ENCODE assay signal across 26 mouse cellular contexts in the genomic region with DNA sequence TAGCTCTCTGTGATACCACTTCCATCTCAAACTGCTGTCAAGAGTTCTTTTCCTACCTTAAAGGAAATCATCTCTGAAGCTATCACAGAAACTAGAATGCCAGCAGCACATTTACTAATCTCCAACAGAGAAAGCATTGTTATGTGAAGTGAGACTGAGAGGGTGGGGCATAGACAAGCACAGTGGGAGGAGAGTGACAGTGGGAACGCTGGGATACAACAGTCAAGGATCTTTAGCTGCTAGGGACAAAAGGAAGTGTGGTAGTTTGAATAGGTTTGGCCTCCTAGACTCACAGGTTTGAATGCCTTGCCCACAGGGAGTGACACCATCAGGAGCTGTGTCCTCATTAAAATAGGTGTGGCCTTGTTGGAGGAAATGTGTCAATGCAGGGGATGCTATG. TPM values are rescaled to one million over a fixed set of nuclear protein-coding genes. Genes with fewer than 3 reads are reported as not detected.
A peak's percentile ranks its signal among the peaks of the same experiment; 100 is the strongest.
DNase-seq lines count a peak whose midpoint lies in the region; ATAC-seq and TF ChIP-seq lines count a peak whose summit lies in the region.
"Had no signal": no experiment of that assay in that cellular context is flagged by ENCODE, and none has a peak within 500 bp of the region (broad histone marks: within the 10 kb centered on the region; RNA-seq: fewer than 3 reads in every experiment).

No protein-coding gene starts in this region.

- no peak for ATAC-seq in midbrain, embryonic 15.5 days (replicated peaks)
- ATAC-seq: forebrain, embryonic 14.5 days; forebrain, embryonic 16.5 days; Patski had no signal

- H3K36me3 ChIP-seq in kidney, adult 2 months (ENCODE audit: control insufficient read depth, insufficient read depth, low read length): peaks cover 24% of the 10 kb centered on the region
- peaks cover 37% of the 10 kb centered on the region for H3K36me3 ChIP-seq in midbrain, embryonic 15.5 days (replicated peaks)

- DNase-seq in ES-CJ7 (ENCODE audit: low read depth, low spot score): peak; percentile 99
- DNase-seq in R1 (ENCODE audit: low read depth, low spot score): peak; percentile 99
- peak; percentile 97 for DNase-seq in ZHBTc4 (ENCODE audit: low read depth, low spot score)
- no peak for DNase-seq in kidney, adult 2 months
- DNase-seq in urinary bladder, postnatal 14 days (ENCODE audit: low spot score): no peak
- no peak for DNase-seq in layer of hippocampus, adult 8-10 months (ENCODE audit: low spot score in 2 of 2)
- DNase-seq: adrenal gland, adult 2 months; adrenal gland, postnatal 10 days; adrenal gland, postnatal 25 days; cerebellum, adult 11 months; cerebellum, adult 18-20 months; cerebellum, adult 8-10 months; cerebellum, adult 9-11 months; cerebellum, postnatal 14 days; cerebellum, postnatal 36 days; embryo, embryonic 11 days had no signal

- H3K4me2 ChIP-seq in midbrain, embryonic 15.5 days: no peak overlapping the region
- H3K4me2 ChIP-seq: embryonic facial prominence, embryonic 13.5 days; embryonic facial prominence, embryonic 15.5 days; forebrain, embryonic 12.5 days had no signal

- no peaks in the 10 kb centered on the region for H3K27me3 ChIP-seq in kidney, adult 2 months (replicated peaks; ENCODE audit: control insufficient read depth, insufficient read depth, low read length)
- no peaks in the 10 kb centered on the region for H3K27me3 ChIP-seq in midbrain, embryonic 15.5 days (replicated peaks)
- H3K27me3 ChIP-seq: embryonic facial prominence, embryonic 13.5 days; embryonic facial prominence, embryonic 15.5 days; forebrain, embryonic 12.5 days; Patski had no signal

- 79% methylated on average over 1 of the region's 1 CpGs for WGBS in kidney, adult 2 months
- WGBS in midbrain, embryonic 15.5 days: 60% methylated on average over 1 of the region's 1 CpGs

- no peak overlapping the region for H3K27ac ChIP-seq in kidney, adult 2 months (ENCODE audit: insufficient read depth, low read depth, low read length)
- no peak overlapping the region for H3K27ac ChIP-seq in midbrain, embryonic 15.5 days
- H3K27ac ChIP-seq: embryonic facial prominence, embryonic 13.5 days; embryonic facial prominence, embryonic 15.5 days; forebrain, embryonic 10.5 days; forebrain, embryonic 12.5 days had no signal

- H3K9me3 ChIP-seq in midbrain, embryonic 15.5 days: no peaks in the 10 kb centered on the region
- H3K9me3 ChIP-seq: embryonic facial prominence, embryonic 13.5 days; embryonic facial prominence, embryonic 15.5 days; forebrain, embryonic 10.5 days; forebrain, embryonic 12.5 days; G1E had no signal

- TF ChIP-seq CTCF in kidney, adult 2 months (conservative IDR thresholded peaks at IDR 0.05; ENCODE audit: insufficient read depth, insufficient read length, low read depth, low read length): no peak

- H3K4me3 ChIP-seq in kidney, adult 2 months (ENCODE audit: insufficient read depth, low read depth, low read length): no peak overlapping the region
- no peak overlapping the region for H3K4me3 ChIP-seq in midbrain, embryonic 15.5 days
- H3K4me3 ChIP-seq: embryonic facial prominence, embryonic 13.5 days; embryonic facial prominence, embryonic 15.5 days; erythroblast, embryonic 14.5 days; forebrain, embryonic 10.5 days; forebrain, embryonic 12.5 days had no signal

- no peak for TF ChIP-seq POLR2A in kidney, adult 2 months (IDR thresholded peaks at IDR 0.05; ENCODE audit: low read depth, low read length)

- H3K9ac ChIP-seq in midbrain, embryonic 15.5 days: no peak overlapping the region
- H3K9ac ChIP-seq: embryonic facial prominence, embryonic 13.5 days; embryonic facial prominence, embryonic 15.5 days; forebrain, embryonic 12.5 days had no signal

- H3K4me1 ChIP-seq in kidney, adult 2 months (ENCODE audit: control insufficient read depth, insufficient read depth, low read length): no peaks in the 10 kb centered on the region
- H3K4me1 ChIP-seq in midbrain, embryonic 15.5 days: no peaks in the 10 kb centered on the region
- H3K4me1 ChIP-seq: embryonic facial prominence, embryonic 13.5 days; embryonic facial prominence, embryonic 15.5 days; forebrain, embryonic 10.5 days; forebrain, embryonic 12.5 days had no signal

RNA-seq across cellular contexts. Expression of a gene that starts 11.3 kb away (rescaled TPM):
- 13.8 and 26.4 TPM in 2 replicates for polyA plus RNA-seq in kidney, adult 2 months (2012; rRNA removed)
- total RNA-seq in layer of hippocampus, adult 8-10 months (2022): 10 to 100 TPM; 20.7 to 22.3 (median 21.7) TPM
- polyA plus RNA-seq in midbrain, embryonic 15.5 days (2015; fragmentation: Nextera tagmentation; extraction: Ambion mirVana): 11.0 and 12.6 TPM in 2 replicates

RNA-seq across cellular contexts. Expression of a gene that starts 33.8 kb away (rescaled TPM):
- 3.4 and 4.0 TPM in 2 replicates for polyA plus RNA-seq in kidney, adult 2 months (2012; rRNA removed)
- 10 to 100 TPM; 19.8 to 27.7 (median 24.9) TPM for total RNA-seq in layer of hippocampus, adult 8-10 months (2022)
- 19.0 and 19.4 TPM in 2 replicates for polyA plus RNA-seq in midbrain, embryonic 15.5 days (2015; fragmentation: Nextera tagmentation; extraction: Ambion mirVana)

Comparison
In these comparisons a context has a peak if more than half of its experiments do, and no peak if none do; other contexts are left out.
1. DNase-seq: peak in ES-CJ7 (single experiment), R1 (single experiment) and ZHBTc4 (single experiment); none in kidney, adult 2 months (single experiment), urinary bladder, postnatal 14 days (single experiment) and layer of hippocampus, adult 8-10 months (0 of 2).